In the genomic region with DNA sequence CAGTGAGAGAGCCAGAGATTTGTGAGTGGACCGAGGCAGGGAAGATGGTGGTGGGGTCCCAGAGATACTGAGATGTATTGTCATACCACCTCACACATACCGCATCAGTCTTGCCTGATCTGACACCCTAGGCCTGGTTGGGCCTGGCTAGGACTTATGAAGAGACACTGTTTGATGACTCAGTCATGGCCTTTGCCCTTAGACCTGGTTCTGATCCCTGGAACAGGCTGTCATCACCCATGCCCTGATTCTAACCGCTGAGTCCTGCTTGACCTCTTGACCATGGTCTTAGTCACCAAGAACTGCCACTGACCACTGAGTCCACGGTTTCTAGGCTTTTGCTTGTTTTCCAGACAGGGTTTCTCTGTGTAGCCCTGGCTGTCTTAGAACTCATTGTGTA, we compare ENCODE assay signal across 19 mouse cellular contexts. TPM values are rescaled to one million over a fixed set of nuclear protein-coding genes. Genes with fewer than 3 reads are reported as not detected.
"Had no signal": no experiment of that assay in that cellular context is flagged by ENCODE, and none has a peak within 500 bp of the region (broad histone marks: within the 10 kb centered on the region; RNA-seq: fewer than 3 reads in every experiment).

No protein-coding gene starts in this region.

- H3K27ac ChIP-seq: limb, embryonic 10.5 days; limb, embryonic 13.5 days; liver, embryonic 15.5 days; midbrain, embryonic 12.5 days; neural tube, embryonic 13.5 days had no signal

- H3K4me3 ChIP-seq: limb, embryonic 10.5 days; limb, embryonic 13.5 days; liver, embryonic 15.5 days; midbrain, embryonic 12.5 days; myocyte; neural tube, embryonic 13.5 days had no signal

- DNase-seq: kidney, adult 18-20 months; kidney, adult 9 months; kidney, postnatal 14 days; kidney, postnatal 4 days; lung, adult 2 months; lung, postnatal 14 days; lung, postnatal 4 days; thymus, adult 18-20 months; thymus, postnatal 36 days had no signal

- H3K4me2 ChIP-seq: limb, embryonic 13.5 days; liver, embryonic 11.5 days; liver, embryonic 15.5 days; midbrain, embryonic 12.5 days; neural tube, embryonic 13.5 days had no signal

- ATAC-seq: intestine, embryonic 16.5 days; midbrain, embryonic 16.5 days had no signal

- H3K4me1 ChIP-seq: limb, embryonic 10.5 days; limb, embryonic 13.5 days; liver, embryonic 15.5 days; midbrain, embryonic 12.5 days; neural tube, embryonic 13.5 days had no signal

- H3K27me3 ChIP-seq: limb, embryonic 13.5 days; liver, embryonic 15.5 days; midbrain, embryonic 12.5 days; neural tube, embryonic 13.5 days had no signal

- H3K9ac ChIP-seq: limb, embryonic 13.5 days; liver, embryonic 15.5 days; midbrain, embryonic 12.5 days; neural tube, embryonic 13.5 days had no signal

- H3K36me3 ChIP-seq: limb, embryonic 10.5 days; limb, embryonic 13.5 days; liver, embryonic 15.5 days; midbrain, embryonic 12.5 days; neural tube, embryonic 13.5 days had no signal

- H3K9me3 ChIP-seq: liver, embryonic 15.5 days; midbrain, embryonic 12.5 days; neural tube, embryonic 13.5 days had no signal

RNA-seq across cellular contexts. Expression of gene Tmem121, which starts 45.0 kb away (rescaled TPM):
- total RNA-seq: neutrophil, adult 5-6 weeks had no signal
